Mouse (Mus musculus): Measurements from ENCODE around the gene Gm2888. TPM values are rescaled to one million over a fixed set of nuclear protein-coding genes. Genes with fewer than 3 reads are reported as not detected.
"Not testable (repeated sequence)": the region's sequence is repeated elsewhere in the genome, so short reads cannot be mapped to it uniquely, and the experiment has no call there.

The Gm2888 gene
- not detected for polyA plus RNA-seq (2017; shearing (Covaris generic))

DNA sequence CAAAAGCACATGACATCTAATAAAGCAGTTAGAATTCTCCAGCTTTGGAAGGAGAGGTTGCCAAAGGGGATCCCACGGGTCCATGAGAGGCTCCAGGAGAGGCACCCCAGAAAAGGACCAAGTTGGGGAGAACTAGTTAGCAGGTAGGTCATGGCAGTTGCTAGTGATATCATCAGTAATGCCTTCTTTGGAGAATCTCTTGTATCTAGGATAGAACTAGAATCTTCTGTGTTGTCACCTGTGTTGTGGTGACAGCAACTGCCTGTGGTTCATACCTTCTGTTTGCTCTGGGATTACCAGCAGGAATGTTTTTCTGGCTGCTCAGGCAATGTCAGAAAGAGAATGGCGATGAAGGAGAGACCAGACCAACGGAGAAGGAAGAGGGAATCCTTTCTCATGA is at the start of gene Gm2888:
Gene Gm2888 (plus strand): TSS at position 301 of the 400 bp plus-strand sequence.
- not testable (repeated sequence) for ATAC-seq

DNA sequence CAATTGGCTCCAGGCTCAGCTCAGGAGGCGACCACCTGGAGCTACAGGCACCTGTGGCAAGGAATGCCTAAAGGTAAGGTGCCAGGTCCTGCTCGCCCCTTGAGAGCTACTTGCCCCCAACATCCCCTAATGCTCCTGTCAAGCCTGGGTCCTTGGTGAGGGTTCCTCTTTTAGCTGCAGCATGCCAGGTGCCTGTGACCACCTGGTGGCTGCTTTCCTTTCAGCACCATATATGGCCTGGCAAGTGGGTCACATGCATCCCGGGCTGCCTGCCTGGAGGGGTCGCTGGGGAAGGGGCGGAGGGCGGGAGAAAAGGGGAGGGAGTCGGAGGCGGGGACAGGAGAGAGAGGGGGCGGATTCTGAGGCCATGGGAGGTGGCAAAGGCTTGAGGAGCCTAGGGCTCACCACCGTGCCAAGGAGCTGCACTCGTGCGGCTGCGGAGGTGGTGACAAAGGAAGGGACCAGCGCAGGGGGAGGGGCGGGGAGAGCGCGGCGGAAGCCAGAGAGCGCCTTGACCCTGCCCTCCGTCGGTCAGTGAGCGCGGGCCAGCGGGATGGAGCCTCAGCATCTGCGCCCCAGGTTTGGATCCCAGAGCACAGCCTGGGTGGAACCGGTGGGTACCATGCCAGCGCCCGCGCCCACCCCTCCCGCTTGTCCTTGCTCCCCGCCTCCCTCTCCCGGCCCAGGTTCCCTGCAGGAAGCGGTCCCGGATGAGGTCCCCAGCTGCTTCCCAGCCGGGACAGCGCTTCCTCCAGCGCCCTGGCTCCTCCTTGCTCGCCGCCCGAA is 19.1 kb downstream of the Gm2888 start, which contains the start of gene Gm2897:
Gene Gm2897 (plus strand): TSS at position 559 of the 786 bp plus-strand sequence.
- ATAC-seq = not testable (repeated sequence)

DNA sequence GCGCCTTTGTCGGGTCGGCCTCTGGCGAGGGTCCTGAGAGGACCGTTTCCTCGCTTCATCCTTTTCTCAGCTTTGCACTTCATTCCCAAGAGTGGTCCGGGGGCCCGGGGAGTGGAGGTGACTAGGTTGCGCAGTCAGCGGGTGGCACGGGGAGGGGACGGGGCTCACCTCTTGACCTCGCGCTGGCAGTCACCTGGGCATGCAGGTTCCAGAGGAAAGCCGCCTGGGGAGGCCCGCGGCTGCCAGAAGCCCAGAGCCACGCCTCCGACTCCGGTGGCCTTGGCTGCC is 19.7 kb downstream of the Gm2888 start:
- not testable (repeated sequence) for ATAC-seq

DNA sequence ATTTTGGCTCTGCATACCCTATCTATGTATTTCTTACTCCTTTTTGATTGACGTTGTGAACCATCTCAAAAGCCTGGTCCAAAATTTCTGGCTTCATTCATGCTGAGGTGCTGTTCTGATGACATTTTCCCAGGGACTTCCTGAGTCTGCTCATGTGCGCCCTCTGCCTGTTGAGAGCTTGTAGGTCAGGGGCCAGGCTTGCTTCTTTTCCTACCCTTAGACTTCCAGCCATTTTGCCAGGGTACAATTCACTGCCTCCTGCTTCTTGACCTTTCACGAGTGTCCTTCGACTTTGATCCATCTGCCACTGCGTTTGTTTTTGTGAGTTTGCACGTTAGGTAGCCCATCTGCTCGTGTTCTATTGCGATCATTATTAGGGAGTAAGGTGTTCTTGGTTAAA is 20.3 kb downstream of the Gm2888 start:
- ATAC-seq = not testable (repeated sequence)

Other genes with a start within 250 kb of the Gm2888 start
- 10 to 100 TPM in 1 of 3 experiments, 1 to 10 TPM in 2; 1.7 to 12.0 (median 3.6) TPM for gene Gm2897, start 19.3 kb downstream of the Gm2888 start, polyA plus RNA-seq (2017; shearing (Covaris generic))
- gene Gm10340, start 104.0 kb downstream of the Gm2888 start, polyA plus RNA-seq (2017; shearing (Covaris generic)) = not detected
- under 1 TPM in 1 of 3 experiments, not detected in 2; 0.30 TPM for gene Gm5795, start 158.3 kb downstream of the Gm2888 start, polyA plus RNA-seq (2017; shearing (Covaris generic))
- 10 to 100 TPM; 11.1 to 51.5 (median 27.2) TPM for gene D830030K20Rik, start 178.5 kb downstream of the Gm2888 start, polyA plus RNA-seq (2017; shearing (Covaris generic))

Data from inflammation-experienced regulatory T-cells, adult 6 months (primary cell).